Mouse (Mus musculus) c-Kit-negative CD71-positive TER-119-positive erythroid progenitor cells, embryonic 14.5 days (primary cell): Measurements from ENCODE around the gene Manba.
"Not testable (repeated sequence)": the region's sequence is repeated elsewhere in the genome, so short reads cannot be mapped to it uniquely, and the experiment has no call there.

Experiments used
- DNase-seq: peaks from one replicate; pipeline ENCODE4 v3.0.0-alpha.2; 2013; ENCODE audit warnings: low read depth, low spot score

Gene Manba

DNA sequence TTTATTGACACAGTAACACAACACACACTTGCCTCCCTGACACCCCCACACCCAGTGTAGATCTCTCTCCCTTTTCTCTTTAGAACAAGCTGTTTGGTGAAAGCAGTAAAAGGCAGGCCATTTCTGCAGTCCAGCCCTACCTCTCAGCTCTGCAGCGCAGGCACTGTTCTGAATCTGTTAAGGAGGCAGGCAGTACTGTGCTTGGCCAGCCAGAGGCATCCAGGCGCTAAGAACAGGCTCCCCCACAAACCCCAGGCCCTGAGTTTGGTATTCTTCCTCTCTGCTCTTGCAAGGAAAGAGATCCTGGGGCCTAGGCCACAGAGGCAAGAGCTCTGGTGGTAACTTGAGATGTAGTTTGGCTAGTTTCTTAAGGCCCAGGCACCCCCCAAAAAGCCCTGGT, 39.5 kb downstream of the Manba start:
- not testable (repeated sequence) for DNase-seq

DNA sequence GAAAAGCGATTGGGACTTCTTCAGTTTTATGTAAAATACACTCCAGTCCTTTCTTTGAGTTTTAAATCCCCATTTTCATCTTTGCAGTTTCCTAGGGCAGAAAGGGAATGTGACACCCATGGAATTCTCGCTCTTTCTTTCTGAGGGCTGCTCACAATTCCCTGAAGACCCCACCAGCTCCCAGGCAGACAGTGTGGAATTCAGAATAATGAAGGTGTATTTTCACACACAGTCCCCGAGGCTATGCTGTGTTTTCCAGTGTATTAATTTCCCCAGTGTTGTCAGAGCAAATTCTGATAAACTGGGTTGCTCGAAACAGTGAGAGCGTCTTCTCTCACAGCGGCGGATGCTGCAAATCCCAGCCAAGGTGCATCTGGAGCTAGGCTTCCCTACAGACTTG, 44.3 kb downstream of the Manba start:
- DNase-seq, result no peak

DNA sequence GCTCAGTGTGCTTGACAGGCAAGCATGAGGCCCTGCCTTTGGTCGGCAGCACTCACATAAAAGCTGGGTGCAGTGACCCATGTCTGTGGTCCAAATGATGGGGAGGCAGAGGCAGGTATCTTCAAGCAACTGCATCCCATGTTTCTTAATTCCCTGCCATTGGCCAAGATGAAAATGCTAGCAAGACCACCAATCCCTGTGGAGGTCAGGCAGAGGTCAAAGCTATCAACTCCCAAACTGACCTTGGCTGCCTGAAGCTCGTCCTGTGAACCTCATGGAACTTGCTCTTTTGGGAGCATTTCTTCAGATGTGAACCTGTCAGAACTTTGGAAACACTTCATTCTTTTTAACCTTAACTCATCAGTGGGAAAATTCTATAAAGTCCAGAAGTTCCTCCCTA, 46.4 kb downstream of the Manba start:
- DNase-seq, result no peak

DNA sequence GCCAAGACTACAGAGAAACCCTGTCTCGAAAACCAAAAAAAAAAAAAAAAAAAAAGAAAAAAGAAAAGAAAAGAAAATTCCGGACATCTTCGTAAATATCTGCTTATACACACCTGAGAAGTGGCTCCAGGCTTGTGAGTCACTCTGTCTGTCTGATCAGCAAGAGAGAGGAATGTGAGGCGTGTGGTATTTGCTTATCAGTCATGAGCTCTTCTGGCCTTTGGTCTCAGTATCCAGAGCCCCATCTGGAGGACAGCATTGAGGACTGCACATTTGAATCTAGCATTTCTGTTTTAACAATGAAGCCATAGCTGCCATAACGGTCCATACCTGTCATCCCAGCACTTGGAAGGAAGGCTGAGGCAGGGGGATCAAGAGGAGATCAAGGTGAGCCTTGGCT, 48.7 kb downstream of the Manba start:
- no peak for DNase-seq

DNA sequence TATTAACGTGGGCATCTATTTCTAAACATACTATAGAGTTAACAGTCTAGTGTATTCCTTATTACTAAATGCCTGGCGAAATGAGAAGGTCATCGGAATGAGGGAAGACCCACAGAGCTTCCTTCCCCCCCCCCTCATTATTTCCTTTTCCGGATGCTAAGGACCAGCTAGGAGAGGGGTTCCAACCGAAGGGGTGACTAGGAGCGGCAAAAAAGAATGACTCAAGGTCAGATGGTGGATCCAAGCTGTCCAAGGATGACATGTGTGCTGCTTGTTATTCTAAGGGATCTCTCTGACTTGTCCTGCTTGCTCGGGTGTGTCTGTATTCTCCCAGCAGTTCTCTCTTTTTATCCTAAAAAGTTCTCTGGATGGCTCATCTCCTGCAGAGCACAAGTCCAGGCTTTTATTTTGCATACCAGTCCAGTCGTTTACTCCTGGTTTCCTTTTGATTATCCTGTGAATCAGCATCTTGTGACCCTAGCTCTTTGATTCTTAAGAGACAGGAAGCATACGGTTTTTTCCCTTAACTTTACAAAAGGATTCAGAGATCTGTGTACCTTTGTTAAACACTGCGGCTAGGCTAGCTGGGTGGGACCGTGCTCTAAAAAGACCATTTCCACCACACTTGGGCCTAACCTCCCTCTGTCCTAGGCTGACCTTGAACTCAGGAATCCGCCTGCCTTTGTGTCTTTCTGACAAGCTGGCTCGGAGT, 61.0 kb downstream of the Manba start:
- no peak for DNase-seq

DNA sequence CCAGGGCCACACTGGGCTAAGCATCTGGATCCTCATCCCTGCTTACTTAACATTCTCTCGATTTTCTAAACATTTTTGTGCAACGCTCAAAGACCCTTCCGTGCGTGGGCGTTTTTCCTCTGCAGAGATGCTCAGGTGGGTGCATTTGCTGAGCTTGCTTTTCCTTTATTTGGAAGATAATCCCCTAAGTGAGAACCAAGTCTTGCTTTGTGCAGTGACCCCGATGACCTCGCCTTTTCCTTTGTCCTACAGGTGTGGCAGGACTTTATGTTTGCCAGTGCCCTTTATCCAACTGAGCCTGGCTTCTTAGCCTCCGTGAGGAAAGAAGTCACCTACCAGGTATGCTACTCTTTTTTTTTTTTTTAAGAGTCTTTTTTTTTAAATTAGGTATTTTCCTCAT, 61.9 kb downstream of the Manba start:
- no peak for DNase-seq

DNA sequence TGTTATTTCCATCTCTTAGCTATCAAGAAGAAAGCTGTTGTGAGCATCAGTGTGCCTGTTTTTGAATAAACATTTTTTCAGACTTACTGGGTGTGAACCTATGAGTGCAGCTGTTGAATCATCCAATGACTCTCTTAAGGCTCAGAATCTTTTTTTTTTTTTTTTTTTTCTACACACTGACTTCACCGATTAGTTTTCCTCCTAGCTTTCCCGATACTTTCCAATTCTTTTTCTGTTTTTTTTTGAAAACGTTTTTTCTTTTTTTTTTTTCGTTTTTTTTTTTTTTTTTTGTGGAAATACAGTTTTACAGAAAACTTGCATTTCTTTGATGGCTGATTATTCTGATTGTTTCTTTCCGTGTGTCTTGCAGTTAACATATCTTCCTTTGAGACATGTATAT, 67.5 kb downstream of the Manba start:
- DNase-seq, result no peak

DNA sequence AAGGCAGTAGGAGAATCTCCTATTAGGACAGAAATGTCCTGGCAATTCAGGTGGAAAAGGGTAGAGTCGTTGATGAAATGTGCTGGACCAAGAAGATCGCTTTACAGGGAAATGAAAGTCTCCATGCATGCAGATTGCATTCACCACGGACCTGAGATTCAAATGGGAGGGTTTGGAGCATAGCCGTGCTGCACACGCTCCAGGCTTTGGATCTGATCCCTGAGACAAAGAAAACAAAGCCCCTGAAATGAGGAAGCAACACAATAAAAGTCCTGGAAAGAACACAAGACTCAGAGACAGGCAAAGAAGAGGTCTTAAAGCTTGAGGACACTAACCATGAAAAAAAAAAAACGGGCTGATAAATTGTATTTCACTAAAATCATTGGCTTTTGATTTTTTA, 69.8 kb downstream of the Manba start:
- no peak for DNase-seq

DNA sequence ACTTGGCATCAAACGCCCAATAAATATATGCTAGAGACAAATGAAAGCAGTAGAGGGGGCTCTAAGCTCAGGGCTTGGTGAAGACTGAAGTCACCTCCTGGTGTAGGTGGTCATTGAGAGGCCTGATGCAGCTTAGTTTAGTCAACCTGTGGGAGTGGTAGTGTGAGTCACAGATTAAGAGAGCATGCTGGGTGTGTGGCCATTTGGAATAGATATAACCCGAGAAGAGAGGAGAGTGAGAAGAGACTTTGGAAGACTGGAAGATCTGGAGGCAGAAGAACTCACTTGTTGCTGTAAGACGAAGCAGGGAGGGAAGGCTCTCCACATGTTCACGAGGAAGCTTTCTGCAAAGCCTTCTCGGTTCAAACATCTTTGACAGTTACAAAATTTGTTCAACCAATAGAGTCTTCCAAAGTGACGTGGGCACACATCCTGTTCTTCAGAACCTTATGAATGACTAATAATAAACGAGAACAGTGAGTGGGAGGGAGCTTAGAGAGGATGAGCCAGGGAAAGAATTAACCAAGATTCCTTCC, 70.7 kb downstream of the Manba start:
- no peak for DNase-seq

DNA sequence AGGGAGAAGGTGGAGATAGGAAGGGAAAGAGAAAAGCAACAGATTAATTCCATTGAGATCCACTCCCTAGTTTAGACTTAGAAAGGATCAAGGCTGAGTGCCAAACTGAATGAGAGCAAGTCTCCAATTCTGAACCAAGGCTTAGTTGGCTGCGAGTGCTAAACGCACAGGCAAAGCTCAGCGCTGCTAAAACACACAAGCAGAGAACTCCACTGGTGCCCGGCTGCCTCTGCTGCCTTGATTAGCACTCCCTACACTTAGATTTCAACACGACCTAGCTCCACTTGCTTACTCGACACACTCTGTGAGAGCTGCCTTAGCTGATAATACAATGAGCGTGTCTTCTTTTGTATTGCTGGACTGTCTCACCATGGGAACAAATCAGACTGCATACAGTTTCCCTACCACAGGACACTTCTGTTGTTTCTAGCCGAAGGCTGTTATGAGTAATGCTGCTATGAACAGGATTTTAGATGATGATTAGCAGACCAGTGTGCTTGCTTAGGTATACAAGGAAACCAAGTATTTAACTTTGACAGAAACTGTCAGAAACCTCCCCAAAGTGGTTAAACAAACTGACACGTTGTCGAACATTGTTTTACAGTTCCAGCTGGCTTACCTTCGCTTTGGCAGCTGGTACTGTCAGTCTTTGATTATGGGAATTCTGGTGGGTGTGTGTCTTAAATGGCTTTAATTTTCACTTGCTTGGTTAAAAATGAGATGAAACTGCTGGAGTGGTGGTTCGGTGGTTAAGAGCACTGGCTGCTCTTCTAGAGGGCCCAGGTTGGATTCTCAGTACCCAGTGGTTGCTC, 71.6 kb downstream of the Manba start:
- no peak for DNase-seq

DNA sequence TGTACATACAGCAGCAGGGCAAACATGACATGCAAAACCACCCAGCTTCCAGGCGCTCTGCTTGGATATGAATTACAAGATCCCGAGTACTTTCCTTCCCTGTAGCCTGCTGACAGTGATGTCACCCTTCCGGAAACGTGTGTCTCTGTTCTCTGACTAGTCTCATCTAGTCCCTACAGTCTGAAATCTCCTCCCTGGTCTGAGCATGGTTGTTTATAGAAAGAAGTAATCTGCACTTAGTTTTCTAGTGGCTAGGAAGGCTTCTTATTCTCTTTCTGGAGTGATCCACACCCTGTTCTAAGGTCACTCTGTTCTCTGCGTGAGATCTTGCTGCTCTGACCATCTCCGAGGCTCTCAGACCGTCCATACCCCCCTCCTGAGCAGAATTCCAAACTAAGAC, 76.6 kb downstream of the Manba start:
- DNase-seq, result no peak

DNA sequence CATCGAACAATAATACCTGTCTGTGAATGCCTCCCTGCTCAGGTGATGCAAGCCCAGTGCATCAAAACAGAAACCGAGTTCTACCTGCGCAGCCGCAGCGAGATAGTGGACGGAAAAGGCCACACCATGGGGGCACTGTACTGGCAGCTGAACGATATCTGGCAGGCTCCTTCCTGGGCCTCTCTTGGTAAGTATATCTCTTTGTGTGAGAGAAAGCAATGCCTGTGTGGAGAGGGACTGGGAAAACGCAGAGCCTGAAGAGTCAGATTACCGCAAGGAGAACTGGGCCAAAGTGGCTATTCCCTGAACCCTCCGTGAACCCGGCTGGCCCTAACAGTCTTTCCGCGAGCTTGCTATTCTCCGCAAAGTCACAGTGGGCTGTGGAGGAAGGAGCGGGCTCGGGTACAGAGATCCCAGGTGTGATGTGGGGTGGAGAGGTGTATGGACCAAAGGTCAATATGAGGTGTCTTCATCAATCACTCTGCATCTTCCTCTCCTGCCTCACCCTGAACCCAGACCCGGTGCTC, 77.8 kb downstream of the Manba start:
- no peak for DNase-seq

DNA sequence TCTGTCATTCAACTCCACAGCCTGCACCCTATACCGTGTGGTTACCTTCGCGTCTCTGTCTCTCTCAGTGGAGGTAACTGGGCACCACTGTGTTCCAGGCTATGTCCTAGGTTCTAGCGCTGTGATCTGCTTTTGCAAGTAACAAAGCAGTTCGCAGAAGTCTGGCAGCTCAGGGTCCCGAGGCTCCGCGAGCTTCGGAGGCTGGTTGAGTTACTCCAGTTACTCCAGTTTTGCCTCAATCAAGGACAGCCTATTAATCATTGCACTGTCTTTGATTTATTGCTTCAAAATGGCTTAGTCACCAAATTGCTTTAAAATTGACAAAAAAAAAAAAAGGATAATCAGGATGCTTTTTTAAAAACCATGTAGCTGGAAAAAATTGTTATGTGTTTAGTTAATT, 79.3 kb downstream of the Manba start:
- DNase-seq, result no peak

DNA sequence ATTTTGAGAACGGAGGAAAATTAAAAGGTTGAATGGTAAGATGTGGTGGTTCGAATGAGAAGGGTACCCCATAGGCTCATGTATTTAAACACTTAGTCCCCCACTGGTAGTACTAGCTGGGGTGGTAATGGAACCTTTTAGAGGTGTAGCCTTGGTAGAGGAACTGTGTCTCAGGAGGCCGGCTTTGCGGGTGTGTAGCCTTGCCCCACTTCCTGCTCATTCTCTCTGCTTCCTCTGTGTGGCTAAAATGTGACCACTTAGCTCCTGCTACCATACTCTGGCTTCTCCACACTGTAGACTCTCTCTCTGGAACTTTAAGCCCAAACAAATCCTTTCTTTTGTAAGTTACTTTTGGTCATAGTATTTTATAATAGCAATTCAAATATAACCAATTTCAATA, 79.9 kb downstream of the Manba start:
- DNase-seq, result no peak

DNA sequence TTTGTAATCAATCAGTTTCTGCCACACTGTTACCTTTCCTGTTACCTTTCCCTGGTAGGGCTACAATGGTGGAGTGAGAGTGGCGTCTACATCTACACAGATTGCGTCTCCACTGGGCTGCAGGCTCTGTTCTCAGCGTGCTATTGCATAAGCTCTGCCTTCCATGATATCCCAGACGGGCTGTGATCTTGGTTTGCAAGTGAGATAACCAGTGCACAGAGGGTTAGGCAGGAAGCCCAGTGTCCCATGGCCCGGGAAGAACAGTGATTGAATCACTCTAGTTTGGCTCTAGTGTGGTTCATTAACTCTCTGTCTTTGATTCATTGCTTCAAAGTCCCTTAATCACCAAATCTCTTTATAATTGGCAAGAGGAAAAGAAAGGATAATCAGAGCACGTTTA, 82.5 kb downstream of the Manba start:
- no peak for DNase-seq

DNA sequence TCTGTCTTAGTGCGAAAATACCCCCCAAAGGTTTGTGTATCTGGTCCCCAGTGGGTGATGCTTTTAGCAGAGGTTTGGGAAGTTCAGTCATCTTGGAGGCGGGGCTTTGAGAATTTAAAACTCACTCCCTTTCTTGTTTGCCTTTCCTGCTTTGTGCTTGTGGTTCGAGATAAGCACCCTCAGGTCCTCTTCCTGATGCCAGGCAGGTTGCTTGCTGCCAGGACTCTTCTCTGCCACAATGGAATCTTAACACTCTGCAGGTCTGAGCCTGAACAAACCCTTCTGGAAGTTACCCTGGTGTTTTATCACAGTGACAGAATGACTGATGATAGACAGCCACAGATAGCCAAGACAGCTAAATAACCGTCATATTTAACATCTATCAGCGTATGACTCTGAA, 83.2 kb downstream of the Manba start:
- DNase-seq, result no peak

DNA sequence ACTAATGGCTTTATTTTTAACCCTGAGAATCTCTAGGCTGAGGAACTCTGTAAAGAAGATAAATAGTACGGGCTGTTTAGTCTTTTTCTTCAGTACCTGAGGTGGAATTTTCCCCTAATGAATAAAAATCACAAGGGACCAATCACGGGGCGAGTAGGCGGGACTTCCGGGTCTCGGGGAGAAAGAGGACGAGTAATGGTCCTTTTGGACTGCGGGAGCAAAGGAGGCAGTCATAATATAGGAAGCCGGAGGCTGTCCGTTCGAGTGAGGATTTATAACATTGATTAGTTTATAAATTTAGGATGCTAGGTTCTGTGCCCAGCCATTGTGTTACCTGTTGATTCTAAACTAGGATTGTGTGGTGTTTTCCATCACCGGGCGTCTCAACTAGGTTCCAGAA, 86.1 kb downstream of the Manba start:
- no peak for DNase-seq

DNA sequence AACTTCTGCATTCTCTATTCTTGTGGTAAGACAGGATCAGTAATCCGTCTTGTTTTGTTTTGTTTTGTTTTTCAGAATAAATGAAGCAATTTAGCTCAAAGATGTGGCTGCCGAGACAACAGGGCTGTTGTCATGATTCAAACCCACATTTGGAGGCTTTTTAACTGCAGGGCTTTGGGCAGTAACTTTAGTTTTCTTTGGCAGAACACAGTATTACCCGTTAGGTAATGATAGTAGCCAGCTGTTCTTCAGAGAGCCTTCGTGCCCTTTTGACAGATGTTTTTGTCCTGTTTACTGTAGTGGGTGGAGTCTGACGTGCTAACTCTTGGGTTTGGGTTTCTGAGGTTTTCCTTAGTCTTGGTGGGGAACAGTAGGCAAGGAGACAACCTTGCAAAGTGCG, 87.6 kb downstream of the Manba start:
- no peak for DNase-seq

DNA sequence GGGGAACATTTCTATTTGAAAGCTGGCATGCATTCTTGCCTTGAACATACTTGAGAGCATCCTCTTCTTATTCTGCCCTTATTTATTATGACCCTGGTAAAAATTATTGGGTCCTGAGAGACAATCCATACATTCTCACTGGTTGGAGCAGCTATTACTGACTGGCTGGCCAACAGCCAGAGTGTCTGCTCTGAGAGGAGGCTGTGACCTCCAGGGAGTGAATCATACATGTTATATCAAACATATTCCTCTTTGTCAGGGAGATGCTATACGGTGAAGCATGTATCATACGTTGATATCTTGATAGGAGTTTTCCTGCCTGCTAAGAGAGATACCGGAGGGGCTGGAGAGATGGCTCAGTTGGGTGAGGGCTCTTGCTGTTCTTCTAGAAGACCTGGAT, 89.7 kb downstream of the Manba start:
- no peak for DNase-seq

DNA sequence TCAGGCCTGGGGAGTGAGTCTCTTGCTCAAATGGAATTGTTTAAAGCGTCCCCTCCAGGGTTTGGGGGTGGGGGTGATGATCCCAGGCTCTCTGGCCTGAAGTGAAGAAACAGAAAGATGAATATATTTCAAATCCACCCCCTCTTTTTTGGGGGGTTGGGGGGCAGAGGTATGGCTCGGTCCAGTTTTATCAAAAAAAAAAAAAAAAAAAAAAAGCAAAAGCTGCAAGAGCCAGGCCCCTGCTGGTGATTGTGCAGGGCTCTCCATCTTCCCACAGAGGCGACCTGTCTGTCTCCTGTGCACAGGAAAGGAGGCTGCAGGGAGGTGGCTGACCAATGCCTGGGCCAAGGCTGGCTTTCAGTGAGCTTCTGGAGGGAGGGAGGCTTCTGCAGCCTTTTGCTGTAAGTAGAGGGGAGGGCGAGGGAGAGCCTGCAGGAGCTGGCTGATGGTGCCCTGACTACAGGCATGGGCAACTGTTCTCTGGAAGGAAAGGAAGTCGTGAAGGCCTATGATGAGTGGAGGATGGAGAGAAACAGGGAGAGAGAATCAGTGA, 93.3 kb downstream of the Manba start:
- no peak for DNase-seq

DNA sequence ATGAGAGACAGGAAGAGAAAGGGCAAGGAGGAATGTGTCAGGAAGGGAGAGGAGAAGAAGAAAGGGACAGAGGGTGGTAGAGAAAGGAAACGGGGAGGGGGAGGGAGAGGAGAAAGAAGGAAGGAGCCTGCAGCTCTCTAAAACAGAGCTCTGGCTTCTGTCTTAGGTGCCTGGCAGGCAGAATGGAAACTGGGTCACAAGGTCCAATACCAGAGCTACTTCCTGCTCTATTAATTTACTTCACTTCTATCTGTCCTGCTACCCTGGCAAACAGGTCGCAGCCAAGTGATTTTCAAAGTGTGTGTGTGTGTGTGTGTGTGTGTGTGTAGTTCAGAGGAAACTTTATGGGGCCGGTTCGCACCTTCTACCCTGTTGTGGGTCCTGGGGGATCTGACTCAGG, 93.8 kb downstream of the Manba start:
- no peak for DNase-seq

DNA sequence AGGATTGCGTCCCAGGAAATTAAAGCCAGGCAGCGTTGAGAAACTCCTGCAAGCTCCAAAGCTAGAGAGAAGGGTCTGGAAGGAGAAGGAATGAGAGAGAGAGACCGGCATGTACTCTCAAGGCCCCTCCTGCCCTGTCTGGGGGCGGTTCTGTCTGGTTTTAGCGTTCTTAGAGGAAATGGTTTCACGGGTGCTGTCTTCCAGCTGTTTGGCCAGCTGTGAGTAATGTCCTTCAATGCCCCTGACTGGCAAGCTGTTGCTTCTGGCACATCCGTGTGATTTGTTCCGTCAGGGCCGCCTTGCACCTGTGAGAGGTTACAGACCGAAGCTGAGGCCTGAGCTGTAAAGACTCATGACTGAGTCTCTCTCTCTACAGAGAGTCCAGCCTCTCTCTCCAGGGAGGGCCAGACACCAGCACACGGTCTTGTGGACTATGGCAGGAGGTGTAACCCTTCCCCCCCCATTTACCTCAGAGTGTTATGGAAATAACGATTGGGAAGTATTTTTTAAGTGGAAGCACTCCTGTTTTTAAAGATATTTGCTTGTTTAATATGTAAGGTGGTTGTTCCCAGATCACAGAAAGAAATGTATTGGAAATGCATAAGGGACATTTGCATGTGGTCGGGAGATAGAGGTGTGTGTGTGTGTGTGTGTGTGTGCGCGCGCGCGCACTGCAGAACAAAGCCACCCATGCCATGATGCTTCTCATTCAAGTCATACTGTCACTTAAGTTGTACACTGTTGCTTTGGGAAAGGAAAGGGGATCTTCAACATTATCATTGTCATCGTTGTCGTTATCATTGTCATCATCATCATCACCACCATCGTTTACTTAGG, 95.2 kb downstream of the Manba start:
- no peak for DNase-seq
